Mouse (Mus musculus) lung, adult 2 months (tissue): ENCODE measurements around the gene Dnajc4.

Experiments
- CTCF ChIP-seq: fragments of 200-500 bp; IDR thresholded peaks from 2 replicates; pipeline ENCODE4 v1.5.1; 2011; ENCODE audit warnings: mild to moderate bottlenecking, low read length, control low read depth; ENCODE audit not compliant: insufficient read depth
- POLR2A ChIP-seq: fragments of 200-500 bp; IDR thresholded peaks from 2 replicates; pipeline ENCODE4 v1.6.1; 2011; ENCODE audit warnings: low read depth, mild to moderate bottlenecking, control low read depth, low read length, borderline replicate concordance; ENCODE audit errors: extremely low read depth

DNA sequence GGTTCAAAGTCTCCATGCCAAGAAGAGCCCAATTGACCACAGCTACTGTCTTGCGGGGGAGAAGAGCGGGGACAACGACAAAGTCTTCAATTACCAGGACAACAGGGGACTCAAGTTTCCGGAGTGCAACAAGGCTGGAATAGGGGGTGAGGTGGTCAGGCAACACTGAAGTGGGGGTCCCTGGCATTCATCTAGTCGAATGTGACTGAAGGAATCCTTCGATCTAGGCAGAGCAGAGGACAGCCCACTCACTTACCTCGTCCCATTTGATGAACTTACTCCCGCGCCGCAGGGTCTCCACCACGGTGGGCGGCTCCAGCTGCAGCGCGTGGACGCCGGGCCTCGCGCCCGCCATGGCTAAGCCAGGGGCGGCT is 23.1 kb downstream of the Dnajc4 start:
- TF ChIP-seq CTCF, result no peak
- no peak for TF ChIP-seq POLR2A
